Mouse (Mus musculus) neural tube, embryonic 13.5 days (tissue): ENCODE data around the gene Zfp60. TPM values are rescaled to one million over a fixed set of nuclear protein-coding genes. Genes with fewer than 3 reads are reported as not detected.

Experiments used
- ATAC-seq: fragments of 200-750 bp; cut with Nextera tagmentation; 2 replicates; pipeline ENCODE4 v1.8.0; 2017; ENCODE audit warnings: low read depth, mild to moderate bottlenecking, moderate TSS enrichment, moderate library complexity
- H3K27ac ChIP-seq: fragments of 300-500 bp; sonication (generic); replicated peaks from 2 replicates; pipeline ENCODE4 v1.5.1; 2015; ENCODE audit warnings: moderate library complexity, mild to moderate bottlenecking, inconsistent platforms
- H3K27me3 ChIP-seq: fragments of 300-500 bp; sonication (generic); 2 replicates; pipeline ENCODE4 v1.6.1; 2015; ENCODE audit warnings: mild to moderate bottlenecking, inconsistent platforms
- H3K36me3 ChIP-seq: fragments of 300-500 bp; sonication (generic); 2 replicates; pipeline ENCODE4 v1.6.1; 2015; ENCODE audit warnings: mild to moderate bottlenecking, inconsistent platforms
- H3K4me1 ChIP-seq: fragments of 300-500 bp; sonication (generic); replicated peaks from 2 replicates; pipeline ENCODE4 v1.6.1; 2015; ENCODE audit warnings: inconsistent platforms
- H3K4me2 ChIP-seq: fragments of 300-500 bp; sonication (generic); 2 replicates; pipeline ENCODE4 v1.6.1; 2015; ENCODE audit warnings: inconsistent platforms, mild to moderate bottlenecking, moderate library complexity
- H3K4me3 ChIP-seq: fragments of 300-500 bp; sonication (generic); 2 replicates; pipeline ENCODE4 v1.5.1; 2015; ENCODE audit warnings: mild to moderate bottlenecking, inconsistent platforms
- H3K9ac ChIP-seq: fragments of 300-500 bp; sonication (generic); 2 replicates; pipeline ENCODE4 v1.6.1; 2015; ENCODE audit warnings: moderate library complexity, mild to moderate bottlenecking, inconsistent platforms
- H3K9me3 ChIP-seq: fragments of 300-500 bp; sonication (generic); 2 replicates; pipeline ENCODE4 v1.6.1; 2016; ENCODE audit warnings: inconsistent platforms
- WGBS: fragments of 180-500 bp; shearing (Covaris S2); methylation state at CpG from one replicate; pipeline ENCODE4 v1.1.7; 2015; 5-methylcytosine and 5-hydroxymethylcytosine counted together
- polyA plus RNA-seq: library from polyadenylated mRNA; unstranded; fragments of >200 nt; fragmentation: Nextera tagmentation; extraction: Ambion mirVana; gene quantifications from 2 replicates; pipeline ENCODE4 v1.2.1, GENCODE M21; 2015

The Zfp60 gene
- polyA plus RNA-seq, result 104 and 121 TPM in 2 replicates

DNA sequence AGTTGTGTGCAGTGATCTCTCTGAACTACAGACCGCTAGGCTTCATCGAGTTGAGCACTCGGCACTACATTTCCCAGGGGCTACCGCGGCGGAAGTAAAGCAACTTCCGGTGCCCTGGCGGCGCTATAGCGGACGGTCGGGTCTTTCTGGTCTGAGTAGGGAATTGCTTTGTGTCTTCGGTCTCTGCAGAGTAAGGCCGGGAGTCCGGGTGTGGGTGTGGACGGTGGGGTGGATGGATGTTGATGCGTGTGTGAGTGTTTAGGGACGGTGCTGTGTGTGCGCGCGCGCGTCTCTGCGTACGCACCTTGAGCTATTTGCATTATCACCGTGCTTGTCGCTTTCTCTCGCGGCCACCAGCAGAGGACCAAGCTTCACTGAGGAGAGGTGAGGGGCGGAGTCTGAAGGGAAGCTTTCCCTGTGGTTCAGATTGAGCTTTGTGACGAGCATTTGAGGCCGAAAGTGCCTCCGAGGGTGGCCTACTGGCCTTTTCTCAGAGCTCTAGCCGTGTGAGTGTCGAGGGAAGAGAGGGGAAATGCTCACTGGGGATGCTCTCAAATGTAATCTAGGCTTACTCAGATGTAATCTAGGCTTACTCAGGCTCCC, at the start of gene Zfp60:
Gene Zfp60, plus strand, starts transcription at position 109 of the 603 bp plus-strand sequence.
- Histone ChIP-seq H3K4me3 (peak within 1 kb of the TSS; percentile 81), H3K9ac (peak within 1 kb of the TSS; percentile 99), H3K27me3 (no peaks in the 10 kb centered on the region), H3K4me1 (peaks cover 41% of the 10 kb centered on the region), H3K9me3 (no peaks in the 10 kb centered on the region), H3K4me2 (peak within 1 kb of the TSS; percentile 84), H3K36me3 (no peaks in the 10 kb centered on the region), H3K27ac (peak within 1 kb of the TSS; percentile 99)
- under 1% methylated on average over 35 of the region's 35 CpGs for WGBS
- peak; percentile 94 for ATAC-seq

DNA sequence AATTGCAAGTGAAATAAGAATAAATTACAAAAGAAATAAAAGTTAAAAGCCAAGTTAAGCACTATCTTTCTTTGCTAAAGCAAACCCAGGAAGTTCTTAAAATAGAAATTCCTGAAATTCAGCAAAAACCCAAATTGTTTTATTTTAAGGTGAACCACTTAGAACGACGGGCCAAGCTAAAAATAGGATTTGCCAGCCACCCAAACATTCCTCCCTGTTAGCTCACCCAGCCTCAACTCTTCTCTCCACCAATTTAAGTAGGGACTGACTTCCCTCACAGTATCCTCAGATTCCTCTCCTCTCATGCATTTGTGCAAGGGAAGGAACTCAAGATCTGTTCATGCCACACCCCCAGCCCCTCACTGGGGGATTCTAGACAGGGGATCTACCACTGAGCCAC, 48.0 kb upstream of the Zfp60 start:
- ATAC-seq, result no peak
- H3K36me3 ChIP-seq, result no peaks in the 10 kb centered on the region
- H3K4me3 ChIP-seq, result no peak overlapping the region
- no peak overlapping the region for H3K9ac ChIP-seq
- no peak overlapping the region for H3K4me2 ChIP-seq
- H3K9me3 ChIP-seq, result no peaks in the 10 kb centered on the region
- no peak overlapping the region for H3K27ac ChIP-seq
- WGBS, result 76% methylated on average over 2 of the region's 2 CpGs
- H3K27me3 ChIP-seq, result no peaks in the 10 kb centered on the region
- H3K4me1 ChIP-seq, result peaks cover 11% of the 10 kb centered on the region

DNA sequence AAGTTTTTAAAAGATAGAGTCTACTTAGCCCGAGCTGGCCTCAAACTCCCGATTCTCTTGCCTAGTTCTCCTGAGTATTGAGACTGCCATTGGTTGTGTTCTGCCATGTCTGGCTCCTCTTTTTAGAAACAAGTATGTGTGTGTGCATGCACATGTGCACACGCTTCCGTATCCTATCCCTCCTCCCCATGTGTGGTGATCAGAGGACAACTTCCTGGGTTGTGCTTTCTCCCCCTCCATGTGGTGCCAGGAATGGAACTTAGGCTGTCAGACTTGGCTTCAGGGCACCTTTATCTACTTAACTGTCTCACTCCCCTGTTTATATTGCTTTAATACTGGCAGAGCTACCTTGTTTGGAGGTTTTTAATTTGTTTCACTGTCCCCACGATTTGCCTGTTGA, 46.0 kb upstream of the Zfp60 start:
- 45% methylated on average over 5 of the region's 5 CpGs for WGBS
- H3K4me1 ChIP-seq, result peaks cover 23% of the 10 kb centered on the region
- no peaks in the 10 kb centered on the region for H3K36me3 ChIP-seq
- H3K27ac ChIP-seq, result no peak overlapping the region
- ATAC-seq, result no peak
- peak overlapping the region; percentile 15; the same call in 1 of the 2 replicates for H3K4me3 ChIP-seq
- no peaks in the 10 kb centered on the region for H3K27me3 ChIP-seq
- no peaks in the 10 kb centered on the region for H3K9me3 ChIP-seq
- peak overlapping the region; percentile 57; the same call in 1 of the 2 replicates for H3K9ac ChIP-seq
- peak overlapping the region; percentile 43 for H3K4me2 ChIP-seq

DNA sequence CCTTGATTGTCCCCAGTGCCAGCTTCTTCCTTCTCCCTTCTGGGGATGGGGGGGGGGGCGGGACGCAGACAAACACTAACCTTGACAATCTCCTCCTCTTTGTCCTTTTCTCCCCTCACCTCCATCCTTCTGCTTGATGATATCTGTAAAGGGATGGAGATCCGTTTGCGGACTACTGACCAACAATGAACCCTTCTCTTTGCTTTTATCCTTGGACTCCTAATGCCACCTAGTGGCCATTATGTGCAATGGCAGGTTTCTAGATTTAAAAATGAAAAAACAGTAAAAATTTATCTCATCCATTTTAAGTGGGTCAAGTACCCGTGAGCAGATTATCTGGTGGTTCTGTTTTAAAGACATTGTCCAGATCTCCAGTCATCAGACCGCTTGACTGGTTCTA, 45.5 kb upstream of the Zfp60 start:
- WGBS, result under 1% methylated on average over 6 of the region's 6 CpGs
- no peak for ATAC-seq
- Histone ChIP-seq H3K4me2 (peak overlapping the region; percentile 43), H3K27me3 (no peaks in the 10 kb centered on the region), H3K9ac (peak overlapping the region; percentile 57), H3K4me1 (peaks cover 24% of the 10 kb centered on the region), H3K4me3 (peak overlapping the region; percentile 15; the same call in 1 of the 2 replicates), H3K27ac (no peak overlapping the region), H3K36me3 (no peaks in the 10 kb centered on the region), H3K9me3 (no peaks in the 10 kb centered on the region)

DNA sequence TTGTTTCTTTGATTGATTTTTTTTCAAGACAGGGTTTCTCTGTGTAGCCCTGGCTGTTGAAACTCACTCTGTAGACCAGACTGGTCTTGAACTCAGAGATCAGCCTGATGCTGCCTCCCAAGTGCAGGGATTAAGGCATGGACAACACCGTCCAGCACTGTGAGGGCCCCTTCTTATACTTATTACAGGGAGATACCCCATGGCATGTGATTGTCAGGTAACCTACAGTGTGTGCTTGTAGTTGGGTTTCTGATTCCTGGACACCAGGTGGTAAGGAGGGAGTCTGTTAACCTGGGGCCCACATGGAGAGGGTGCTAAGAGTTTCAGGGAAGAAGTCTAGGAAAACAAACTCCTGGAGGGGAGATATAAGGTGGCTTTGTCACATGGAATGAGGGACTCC, 44.1 kb upstream of the Zfp60 start:
- 86% methylated on average over 1 of the region's 1 CpGs for WGBS
- ATAC-seq, result no peak
- H3K4me3 ChIP-seq, result no peak overlapping the region

DNA sequence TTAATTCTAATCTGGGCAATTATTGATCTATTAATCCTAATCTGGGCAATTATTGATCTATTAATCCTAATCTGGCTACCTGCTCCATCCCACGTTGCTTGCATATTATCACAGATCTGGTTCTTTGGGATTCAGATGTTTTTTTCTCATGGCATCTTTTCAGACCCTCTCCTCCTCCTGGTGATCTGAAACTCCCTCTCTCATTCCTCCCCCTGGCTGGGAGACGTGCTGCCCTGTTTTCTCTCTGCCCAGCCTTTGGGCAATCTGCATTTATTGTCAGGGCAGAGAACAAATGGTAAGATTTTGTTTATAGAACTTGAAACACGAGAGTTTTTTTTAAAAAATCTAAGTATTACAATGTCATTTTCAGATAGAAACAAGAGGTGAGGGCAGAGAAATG, 43.4 kb upstream of the Zfp60 start:
- Histone ChIP-seq H3K4me3 (no peak overlapping the region), H3K4me1 (peaks cover 24% of the 10 kb centered on the region), H3K9me3 (no peaks in the 10 kb centered on the region), H3K4me2 (peak overlapping the region; percentile 79), H3K9ac (peak overlapping the region; percentile 79), H3K27me3 (no peaks in the 10 kb centered on the region), H3K36me3 (peaks cover 2% of the 10 kb centered on the region; the same call in 1 of the 2 replicates), H3K27ac (no peak overlapping the region)
- 83% methylated on average over 3 of the region's 3 CpGs for WGBS
- no peak for ATAC-seq

More for the DNA sequence above, 44.1 kb upstream of the Zfp60 start:
- peaks cover 24% of the 10 kb centered on the region for H3K4me1 ChIP-seq
- H3K27me3 ChIP-seq, result no peaks in the 10 kb centered on the region
- H3K27ac ChIP-seq, result no peak overlapping the region
- H3K36me3 ChIP-seq, result no peaks in the 10 kb centered on the region
- H3K9me3 ChIP-seq, result no peaks in the 10 kb centered on the region
- H3K9ac ChIP-seq, result no peak overlapping the region
- no peak overlapping the region for H3K4me2 ChIP-seq

DNA sequence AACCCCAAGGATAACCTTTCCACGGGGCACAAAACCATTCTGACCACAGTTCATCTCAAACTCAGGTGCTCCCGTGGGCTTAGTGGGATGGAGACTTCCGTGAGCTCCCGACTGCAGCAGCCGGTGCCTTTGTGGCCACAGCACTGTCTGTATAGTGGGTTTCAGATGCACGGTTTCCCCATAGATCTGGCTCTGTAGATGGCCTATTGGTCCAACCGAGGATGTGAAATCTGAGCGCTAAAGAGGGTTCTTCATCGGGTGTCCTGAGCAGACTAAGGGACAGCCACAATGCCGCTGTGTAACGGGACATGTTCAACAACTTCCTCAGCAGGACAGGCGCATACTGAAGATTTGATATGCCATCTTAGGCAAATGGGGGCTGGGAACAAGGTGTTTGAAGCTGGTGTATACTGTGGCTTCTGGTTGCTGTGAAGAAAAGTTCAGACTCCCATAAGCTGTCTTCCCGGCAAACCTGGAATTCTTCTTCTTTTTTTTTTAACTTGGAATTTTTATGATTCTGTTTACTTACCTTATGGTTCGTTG, 42.9 kb upstream of the Zfp60 start:
- H3K4me2 ChIP-seq, result peak overlapping the region; percentile 79
- no peaks in the 10 kb centered on the region for H3K9me3 ChIP-seq
- peaks cover 3% of the 10 kb centered on the region; the same call in 1 of the 2 replicates for H3K36me3 ChIP-seq
- H3K4me3 ChIP-seq, result peak overlapping the region; percentile 48
- peaks cover 24% of the 10 kb centered on the region for H3K4me1 ChIP-seq
- peak overlapping the region; percentile 79 for H3K9ac ChIP-seq
- H3K27me3 ChIP-seq, result no peaks in the 10 kb centered on the region
- no peak for ATAC-seq
- peak overlapping the region; percentile 86 for H3K27ac ChIP-seq
- 37% methylated on average over 14 of the region's 14 CpGs for WGBS

DNA sequence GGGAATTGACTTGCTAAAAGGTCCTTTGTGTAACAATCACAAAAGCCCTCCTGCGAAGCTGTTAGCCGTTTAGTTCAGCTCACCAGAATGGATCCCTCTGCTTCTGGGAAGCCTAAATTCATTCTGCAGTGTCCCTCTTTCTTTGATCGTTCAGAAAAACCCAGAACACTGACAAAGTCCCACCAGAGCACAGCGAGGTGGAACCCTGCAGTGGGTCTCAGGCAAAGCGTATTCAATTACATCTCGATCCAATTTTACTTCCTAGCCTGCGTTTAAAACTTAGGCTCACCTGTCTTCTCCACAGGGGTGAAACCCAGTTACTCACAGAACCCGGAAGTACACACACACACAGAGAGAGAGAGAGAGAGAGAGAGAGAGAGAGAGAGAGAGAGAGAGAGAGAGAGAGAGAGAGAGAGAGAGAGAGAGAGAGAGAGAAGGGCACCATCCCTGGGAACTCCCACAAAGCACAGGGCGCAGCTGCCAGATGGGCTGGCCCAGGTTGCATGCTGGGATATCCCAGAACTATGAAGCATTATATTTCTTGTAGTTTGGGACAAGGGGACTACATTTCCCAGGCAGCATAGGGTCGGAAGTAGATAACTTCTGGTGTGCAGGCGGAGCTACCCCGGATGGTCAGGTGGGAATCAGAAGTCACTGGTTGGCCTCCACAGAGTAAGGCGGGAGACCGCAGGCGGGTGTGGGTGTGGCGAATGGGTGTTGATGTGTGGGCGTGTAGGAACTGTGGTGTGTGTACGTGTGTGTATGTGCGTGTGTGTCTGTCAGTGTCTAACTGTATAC, 42.2 kb upstream of the Zfp60 start, which contains the start of gene Zfp607b:
Gene Zfp607b, plus strand, starts transcription at position 526 of the 798 bp plus-strand sequence.
- Histone ChIP-seq H3K27me3 (no peaks in the 10 kb centered on the region), H3K9ac (peak within 1 kb of the TSS; percentile 79), H3K27ac (peak within 1 kb of the TSS; percentile 86), H3K36me3 (peaks cover 6% of the 10 kb centered on the region), H3K9me3 (no peaks in the 10 kb centered on the region), H3K4me3 (peak within 1 kb of the TSS; percentile 48), H3K4me1 (peaks cover 24% of the 10 kb centered on the region), H3K4me2 (peak within 1 kb of the TSS; percentile 79)
- peak; percentile 98 for ATAC-seq
- under 1% methylated on average over 19 of the region's 19 CpGs for WGBS

DNA sequence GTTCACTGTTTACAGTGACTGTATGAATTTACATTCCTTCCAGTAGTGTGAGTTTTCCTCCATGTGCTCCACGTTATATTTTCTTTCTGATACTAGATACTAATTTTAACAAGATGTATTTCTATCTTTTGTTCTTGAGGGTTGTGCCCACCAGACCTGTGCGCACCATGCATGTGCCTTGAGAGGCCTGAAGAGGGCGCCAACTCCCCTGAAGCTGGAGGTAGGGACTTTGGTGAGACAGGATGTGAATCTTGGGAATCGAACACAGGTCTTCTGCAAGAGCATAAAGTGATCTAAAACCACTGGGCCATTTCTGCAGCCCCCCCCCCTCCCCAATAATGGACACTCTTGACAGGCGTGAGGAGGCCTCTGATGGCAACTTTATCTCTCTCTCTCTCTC, 40.1 kb upstream of the Zfp60 start:
- H3K9me3 ChIP-seq, result no peaks in the 10 kb centered on the region
- peaks cover 17% of the 10 kb centered on the region for H3K4me1 ChIP-seq
- H3K4me3 ChIP-seq, result no peak overlapping the region
- 47% methylated on average over 5 of the region's 5 CpGs for WGBS
- no peaks in the 10 kb centered on the region for H3K27me3 ChIP-seq
- no peak for ATAC-seq
- H3K27ac ChIP-seq, result no peak overlapping the region
- peaks cover 15% of the 10 kb centered on the region for H3K36me3 ChIP-seq
- no peak overlapping the region for H3K9ac ChIP-seq
- no peak overlapping the region for H3K4me2 ChIP-seq

DNA sequence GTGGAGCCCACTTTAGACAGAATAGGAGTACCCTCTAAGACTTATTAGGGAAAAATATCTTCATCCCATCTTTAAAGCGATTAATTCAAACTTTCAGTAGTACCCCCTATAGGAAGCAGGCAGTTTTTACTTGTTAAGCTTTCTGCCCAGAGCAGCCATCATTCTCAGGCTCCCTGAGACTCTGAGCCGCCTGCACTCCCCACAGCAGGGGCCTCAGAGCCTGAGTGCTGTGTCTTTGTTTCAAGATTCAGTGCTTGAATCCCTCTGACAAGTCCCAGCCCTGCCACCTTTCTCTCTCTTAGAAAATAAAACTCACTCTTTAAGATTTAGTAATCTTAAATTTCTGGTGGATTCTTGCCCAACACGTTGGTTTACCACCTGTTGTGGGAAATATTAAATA, 34.5 kb upstream of the Zfp60 start:
- H3K27me3 ChIP-seq, result no peaks in the 10 kb centered on the region
- H3K9me3 ChIP-seq, result no peaks in the 10 kb centered on the region
- peaks cover 41% of the 10 kb centered on the region for H3K36me3 ChIP-seq
- no peaks in the 10 kb centered on the region for H3K4me1 ChIP-seq
- WGBS, result 33% methylated on average over 3 of the region's 3 CpGs
- no peak overlapping the region for H3K9ac ChIP-seq
- no peak overlapping the region for H3K4me3 ChIP-seq
- H3K27ac ChIP-seq, result no peak overlapping the region
- no peak for ATAC-seq
- no peak overlapping the region for H3K4me2 ChIP-seq

DNA sequence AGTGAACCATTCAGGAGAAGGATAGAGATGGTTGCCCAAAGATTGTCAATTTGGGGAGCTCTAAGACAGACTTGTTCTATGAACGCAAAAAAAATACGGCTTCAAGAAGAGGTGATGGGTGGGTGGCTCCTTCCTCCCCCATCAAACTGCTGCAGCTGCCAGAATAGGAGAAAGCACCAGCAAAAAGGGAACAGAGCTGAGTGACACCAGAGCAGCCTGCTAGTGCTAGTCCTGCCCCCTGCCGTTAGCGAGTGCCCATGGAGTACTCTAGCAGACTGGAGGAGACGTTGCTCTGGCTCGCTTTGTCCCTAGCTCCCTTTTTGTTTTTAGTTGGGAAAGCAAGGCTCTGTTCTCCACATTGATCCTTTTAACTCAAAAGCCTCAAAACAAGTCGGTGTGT, 20.8 kb upstream of the Zfp60 start:
- Histone ChIP-seq H3K4me3 (no peak overlapping the region), H3K27ac (no peak overlapping the region), H3K36me3 (0 out of 2 replicates have a peak, but pooled peaks cover 5% of the 10 kb centered on the region), H3K4me2 (no peak overlapping the region), H3K27me3 (no peaks in the 10 kb centered on the region), H3K9me3 (peaks cover 8% of the 10 kb centered on the region; the same call in 1 of the 2 replicates), H3K4me1 (no peaks in the 10 kb centered on the region), H3K9ac (no peak overlapping the region)
- WGBS, result 87% methylated on average over 7 of the region's 7 CpGs
- ATAC-seq, result no peak

DNA sequence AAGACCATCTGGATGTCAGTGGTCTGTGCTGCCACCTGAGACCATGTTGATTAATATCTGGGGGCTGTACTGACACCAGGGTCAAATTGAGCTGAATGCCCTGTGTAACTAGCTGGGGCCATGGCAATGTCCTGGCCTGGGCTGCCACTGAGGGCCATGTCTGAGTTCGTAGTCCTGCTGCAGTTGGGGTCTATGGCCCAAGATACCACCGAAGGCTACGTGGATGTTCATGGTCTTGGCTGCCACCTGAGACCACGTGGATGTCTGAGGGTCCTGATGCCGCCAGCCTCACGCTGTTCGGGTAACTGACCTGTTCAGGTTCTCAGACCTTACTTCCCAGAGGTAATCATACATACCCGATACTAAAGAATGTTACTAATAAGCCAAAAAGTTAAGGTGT, 9.2 kb upstream of the Zfp60 start:
- Histone ChIP-seq H3K4me2 (no peak overlapping the region), H3K9ac (no peak overlapping the region), H3K36me3 (no peaks in the 10 kb centered on the region), H3K27me3 (no peaks in the 10 kb centered on the region), H3K27ac (no peak overlapping the region), H3K4me3 (no peak overlapping the region), H3K4me1 (no peaks in the 10 kb centered on the region), H3K9me3 (no peaks in the 10 kb centered on the region)
- WGBS, result 91% methylated on average over 8 of the region's 8 CpGs
- ATAC-seq, result no peak
